Mouse (Mus musculus) cerebellum, adult 9-11 months (tissue): Measurements from ENCODE around the gene Ogfrl1.
A peak's percentile ranks its signal among the peaks of the same experiment; 100 is the strongest.
"Not testable (repeated sequence)": the region's sequence is repeated elsewhere in the genome, so short reads cannot be mapped to it uniquely, and the experiment has no call there.

Experiments
- DNase-seq: peaks from one replicate; pipeline ENCODE4 v3.0.0; 2022

The Ogfrl1 gene

DNA sequence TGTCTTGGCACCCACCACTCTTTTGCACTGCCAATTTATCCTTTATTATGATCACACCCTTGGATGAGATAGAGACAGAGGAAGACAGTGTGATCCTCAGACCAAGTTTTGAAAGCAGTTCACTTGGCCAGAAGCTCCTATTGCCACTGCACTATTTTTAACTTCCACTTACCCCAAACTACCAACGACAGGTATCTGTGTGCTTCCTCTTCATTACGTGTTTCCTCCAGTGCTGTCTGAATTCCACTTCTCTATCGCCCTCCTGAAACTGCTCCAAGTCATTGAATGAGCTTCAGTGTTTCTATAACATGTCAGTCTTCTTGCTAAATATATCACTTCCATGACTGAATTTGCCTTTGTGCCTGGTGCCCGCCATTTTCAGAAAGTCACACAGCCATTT is at the start of gene Ogfrl1:
Gene Ogfrl1, minus strand, starts transcription at position 150 of the 400 bp plus-strand sequence.
- DNase-seq, result no peak

DNA sequence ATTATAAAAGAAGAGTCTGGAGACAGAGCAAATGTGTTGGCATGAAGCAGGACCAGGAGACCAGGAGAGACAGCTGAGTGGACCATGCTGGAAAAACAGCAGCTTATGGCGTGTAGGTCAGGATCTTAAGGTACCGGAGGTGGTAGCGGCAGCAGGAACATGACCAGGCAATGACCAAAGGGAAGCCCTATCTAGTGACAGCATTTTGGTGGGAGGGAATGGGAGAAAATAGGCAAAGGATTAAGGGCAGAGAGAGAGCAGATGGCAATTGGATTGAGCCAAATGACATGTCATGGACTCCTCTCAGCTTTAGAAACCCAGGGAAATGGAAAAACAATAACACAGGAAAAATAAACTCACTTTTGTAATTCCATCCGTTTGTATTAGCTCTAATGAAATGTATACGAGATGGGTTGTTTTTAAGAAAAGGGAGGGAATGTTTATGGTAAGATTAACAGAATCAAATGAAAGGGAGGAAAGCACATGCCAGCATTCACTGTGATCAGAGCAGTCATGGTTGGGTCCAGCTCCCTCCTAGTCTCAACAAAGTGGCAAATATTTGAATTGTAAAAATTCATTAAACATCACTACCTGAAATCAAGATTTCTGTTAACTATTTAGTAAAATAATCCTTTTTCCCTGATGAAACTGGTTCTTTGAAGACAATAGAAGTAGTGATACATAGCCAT is 48.3 kb upstream of the Ogfrl1 start:
- peak; percentile 83 for DNase-seq

- no peak for DNase-seq
Measured at GRCm38 (mm10) chr1:23433612-23434011, 36.0 kb upstream of the Ogfrl1 start.

DNA sequence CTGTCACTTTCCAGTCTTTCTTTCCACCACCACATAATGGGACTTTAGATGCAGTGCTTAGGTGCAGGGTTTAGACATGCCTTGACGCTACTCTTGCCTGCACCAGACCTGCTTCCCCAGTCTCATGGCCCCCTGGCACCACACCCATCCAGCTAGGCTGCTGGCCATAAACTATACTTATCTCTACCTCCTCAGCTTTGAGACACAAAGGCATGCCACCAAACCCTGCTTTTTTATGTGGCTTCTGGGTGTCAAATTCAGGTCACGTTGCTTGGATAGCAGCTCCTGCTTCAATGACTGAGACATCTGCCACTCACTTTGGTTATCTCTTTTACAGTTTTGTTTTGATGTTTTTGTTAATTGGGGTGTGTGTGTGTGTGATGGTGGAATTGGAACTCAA is 28.9 kb upstream of the Ogfrl1 start:
- no peak for DNase-seq

DNA sequence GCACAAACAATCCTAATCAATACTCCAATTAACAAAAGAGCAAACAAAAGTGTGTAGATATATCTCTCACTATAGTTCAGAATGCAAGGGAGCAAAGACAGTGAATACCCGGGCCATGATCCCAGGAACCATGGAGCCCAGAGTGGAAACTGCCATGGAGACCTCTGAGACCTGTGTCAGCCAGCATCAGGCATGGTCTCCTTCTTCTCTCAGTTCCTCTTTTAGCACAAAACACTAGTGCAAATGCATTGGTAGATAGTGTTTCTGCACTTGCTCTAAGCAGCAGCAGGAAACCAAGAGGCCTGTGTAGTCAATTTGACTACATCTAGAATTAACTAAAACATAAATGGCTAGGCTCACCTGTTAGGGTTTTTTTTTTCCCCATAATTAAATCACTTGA is 21.4 kb upstream of the Ogfrl1 start:
- no peak for DNase-seq

GRCm38 (mm10) chr1:23418059-23418458 is 20.5 kb upstream of the Ogfrl1 start:
- no peak for DNase-seq

GRCm38 (mm10) chr1:23417562-23417961 is 20.0 kb upstream of the Ogfrl1 start:
- DNase-seq, result no peak

DNA sequence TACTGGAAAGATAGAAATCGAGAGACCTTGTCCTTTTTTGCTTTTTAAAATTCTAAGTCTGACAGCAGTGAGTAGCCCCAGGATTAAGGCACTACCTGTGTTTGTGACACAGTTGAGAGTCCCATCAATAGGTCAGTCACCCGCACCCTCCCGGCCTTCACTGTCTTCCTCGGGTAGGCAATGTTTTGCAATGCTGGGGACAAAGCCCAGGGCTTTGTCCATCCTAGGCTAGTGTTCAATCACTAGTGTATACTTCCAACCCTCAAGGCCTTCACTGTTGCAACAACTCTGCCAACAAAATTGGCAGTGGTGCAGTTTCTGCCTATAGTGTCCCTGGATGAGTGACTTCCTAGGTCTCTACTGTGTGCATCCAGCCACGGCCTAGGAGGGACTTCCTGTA is 14.0 kb upstream of the Ogfrl1 start:
- DNase-seq, result no peak

GRCm38 (mm10) chr1:23409960-23410359 is 12.4 kb upstream of the Ogfrl1 start:
- DNase-seq, result no peak

DNA sequence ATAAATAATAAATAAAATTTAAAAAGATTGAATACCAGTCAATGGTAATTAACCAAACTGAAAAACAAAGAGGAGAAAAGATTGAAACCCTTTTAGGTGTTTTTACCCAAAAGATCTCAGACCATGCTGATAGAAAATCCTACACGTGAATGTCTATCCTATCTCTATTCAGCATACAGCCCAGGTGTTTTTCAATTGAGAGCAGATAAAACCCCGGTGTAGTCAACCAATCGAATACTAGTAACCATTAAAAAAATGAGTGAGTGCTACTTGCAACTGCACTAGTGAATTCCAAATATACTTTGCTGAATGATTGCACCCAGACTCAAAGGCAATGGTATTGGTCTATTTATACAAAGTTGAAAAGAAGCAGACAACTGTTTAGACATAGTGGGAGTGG is 4.8 kb upstream of the Ogfrl1 start:
- DNase-seq, result no peak

DNA sequence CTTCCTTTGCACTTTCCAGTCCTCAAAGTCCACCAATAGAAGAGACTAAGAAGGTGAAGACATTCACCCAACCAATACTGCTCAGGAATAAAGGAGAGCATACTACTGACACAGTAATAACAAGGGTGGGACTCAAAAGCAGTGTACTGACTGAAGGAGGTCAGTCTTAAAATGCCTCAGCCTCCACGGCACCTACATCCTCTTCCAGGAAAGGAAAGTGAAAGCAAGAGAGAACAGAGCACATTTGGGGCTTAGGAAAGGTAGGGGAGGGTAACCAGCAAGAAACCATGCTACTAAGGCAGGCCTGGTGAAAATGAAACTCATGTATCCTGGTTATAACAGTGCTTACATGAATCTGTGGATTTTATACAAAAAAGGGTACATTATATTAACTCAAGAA is 2.0 kb upstream of the Ogfrl1 start:
- DNase-seq, result no peak

GRCm38 (mm10) chr1:23394356-23394755 is 3.2 kb downstream of the Ogfrl1 start:
- DNase-seq, result not testable (repeated sequence)

- DNase-seq, result no peak
Measured at GRCm38 (mm10) chr1:23391744-23392143, 5.8 kb downstream of the Ogfrl1 start.

DNA sequence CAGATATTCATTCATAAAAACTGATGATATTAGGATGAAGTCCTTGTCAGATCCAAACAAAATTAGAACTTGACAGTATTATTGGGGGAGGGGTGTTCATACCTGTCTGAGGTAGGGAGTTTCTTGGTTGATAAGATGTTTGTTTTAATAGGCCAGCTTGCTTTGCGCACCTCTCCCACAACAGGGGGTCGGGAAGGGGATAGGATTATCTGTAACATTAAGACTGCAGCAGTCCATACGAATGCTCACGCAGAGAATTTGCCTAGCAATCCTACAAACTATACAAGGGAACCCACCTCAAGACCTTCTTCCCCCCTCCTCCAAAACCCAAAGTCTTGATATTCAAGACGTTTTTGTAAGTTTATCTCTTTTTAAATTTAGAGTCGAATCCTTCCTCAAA is 13.2 kb downstream of the Ogfrl1 start:
- peak; percentile 51 for DNase-seq

DNA sequence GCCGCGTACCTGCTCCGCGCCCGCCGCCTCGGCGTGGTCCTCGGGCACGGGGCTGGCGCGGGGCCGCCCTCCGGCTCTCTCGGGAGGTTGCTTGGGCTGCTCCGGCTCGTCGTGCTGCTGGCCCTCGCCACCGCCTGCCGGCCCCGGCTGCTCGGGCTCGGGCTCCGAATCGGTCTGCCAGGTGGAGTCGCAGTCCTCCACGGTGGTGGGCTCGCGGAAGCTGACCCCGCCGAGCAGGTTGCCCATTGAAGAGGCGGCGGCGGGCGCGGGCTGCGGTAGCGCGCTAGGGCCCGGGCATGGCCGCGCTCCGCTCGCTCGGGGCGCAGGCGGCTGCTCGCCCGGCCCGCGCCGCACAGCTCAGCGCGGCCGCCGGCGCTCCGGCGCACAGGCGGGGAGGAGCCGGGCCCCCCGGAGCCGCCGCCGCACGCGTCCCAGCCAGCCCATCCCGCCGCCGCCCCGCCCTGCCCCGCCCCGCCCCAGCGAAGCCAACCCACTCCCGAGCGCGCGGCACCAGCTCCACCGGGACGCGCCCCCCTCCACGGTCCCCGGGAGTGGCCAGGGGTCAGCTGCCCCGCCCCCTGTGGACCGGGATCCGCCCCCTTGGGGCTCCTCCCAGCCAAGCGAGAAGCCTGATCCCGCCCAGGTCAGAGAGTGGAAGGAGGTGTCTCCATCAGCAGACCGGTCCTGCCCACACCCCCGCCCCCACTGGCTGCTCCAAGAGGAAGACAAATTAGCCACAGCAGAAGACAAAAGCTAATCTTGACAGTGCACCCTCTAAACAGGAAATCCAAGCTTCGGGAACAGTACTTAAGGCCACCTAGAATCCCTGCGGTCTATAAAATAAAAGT is 14.5 kb downstream of the Ogfrl1 start:
- DNase-seq, result peak; percentile 99

DNA sequence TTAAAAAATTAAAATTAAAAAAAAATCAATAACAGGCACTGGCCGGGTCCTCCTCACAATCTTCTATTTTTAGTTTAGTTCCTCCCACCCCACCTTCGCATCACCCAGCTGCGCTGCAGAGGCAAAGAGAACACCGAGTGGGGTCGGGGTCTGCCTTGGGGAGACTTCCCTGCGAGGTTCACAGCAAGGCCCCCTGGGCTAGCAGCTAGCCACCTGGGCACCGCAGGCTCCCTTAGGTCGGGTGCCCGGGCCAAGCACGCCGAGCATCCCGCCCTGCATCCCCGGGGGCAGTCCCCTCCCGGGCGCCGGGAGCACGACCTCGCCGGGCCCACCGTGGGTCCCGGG is 15.1 kb downstream of the Ogfrl1 start:
- DNase-seq, result peak; percentile 74

- no peak for DNase-seq
Measured at GRCm38 (mm10) chr1:23382037-23382436, 15.5 kb downstream of the Ogfrl1 start.

GRCm38 (mm10) chr1:23379911-23380740 is 17.4 kb downstream of the Ogfrl1 start:
- peak; percentile 54 for DNase-seq

GRCm38 (mm10) chr1:23379321-23379720 is 18.3 kb downstream of the Ogfrl1 start:
- no peak for DNase-seq

DNA sequence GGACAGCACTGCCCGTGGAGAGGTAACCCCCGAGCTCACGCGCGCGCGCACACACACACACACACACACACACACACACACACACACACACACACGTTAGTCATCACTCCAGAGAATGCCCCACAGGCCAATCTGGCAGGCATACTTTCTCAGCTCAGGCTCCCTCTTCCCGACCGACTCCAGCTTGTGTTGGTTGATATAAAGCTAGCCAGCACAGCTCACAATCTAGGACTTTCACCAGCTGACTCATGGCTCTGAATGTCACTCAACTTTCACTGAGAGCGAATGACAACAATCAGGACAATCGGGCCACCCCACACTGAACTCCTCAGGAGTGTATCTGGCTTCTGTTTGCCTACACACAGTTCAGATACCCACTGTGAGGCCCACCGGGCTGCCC is 20.0 kb downstream of the Ogfrl1 start:
- DNase-seq, result peak; percentile 28

GRCm38 (mm10) chr1:23374156-23374555 is 23.4 kb downstream of the Ogfrl1 start:
- no peak for DNase-seq

- no peak for DNase-seq
Measured at GRCm38 (mm10) chr1:23365614-23366013, 32.0 kb downstream of the Ogfrl1 start.

DNA sequence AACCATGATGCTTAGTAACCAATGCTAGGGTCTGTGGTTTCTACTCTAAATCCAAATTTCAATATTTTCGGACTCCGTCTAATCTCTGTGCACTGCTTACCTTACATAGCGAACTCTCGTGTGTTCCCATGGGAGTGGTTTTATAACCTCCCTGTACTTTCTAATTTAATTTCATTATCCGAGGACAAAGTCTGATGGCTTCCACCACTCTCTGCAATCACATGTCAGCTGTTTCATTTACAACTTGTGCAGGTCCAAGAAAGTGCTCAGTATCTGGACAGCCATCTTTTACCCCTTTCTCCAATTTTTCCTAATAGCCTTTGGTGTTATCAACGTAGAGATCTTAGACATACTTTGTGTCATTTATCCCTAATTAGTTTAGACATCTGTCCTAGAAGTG is 44.7 kb downstream of the Ogfrl1 start:
- no peak for DNase-seq

DNA sequence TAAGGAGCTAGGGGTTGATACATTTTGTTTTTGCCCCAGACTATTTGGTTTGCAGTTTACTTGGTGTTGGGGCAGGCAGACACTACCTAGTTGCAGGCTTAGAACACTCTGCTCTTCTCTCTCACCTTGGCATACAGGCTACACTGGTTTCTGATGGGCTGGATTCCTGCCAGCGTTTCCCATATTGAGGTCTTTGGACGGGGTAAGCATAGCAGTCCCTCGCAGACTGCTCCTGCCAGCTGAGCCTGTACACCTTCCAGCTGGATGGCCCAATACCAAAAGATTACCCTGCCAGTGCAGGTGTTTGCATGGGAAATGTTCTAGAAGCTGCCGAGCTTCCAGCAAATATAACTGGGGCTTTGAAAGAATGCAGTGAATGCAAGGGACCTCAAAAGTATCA is 45.8 kb downstream of the Ogfrl1 start:
- peak; percentile 69 for DNase-seq
